Mouse (Mus musculus): ENCODE measurements around the gene Wdr6. TPM values are rescaled to one million over a fixed set of nuclear protein-coding genes. Genes with fewer than 3 reads are reported as not detected.
A peak's percentile ranks its signal among the peaks of the same experiment; 100 is the strongest.

Wdr6 gene
- polyA plus RNA-seq, 1 experiment from 2014 or later: 233 TPM

GRCm38 (mm10) chr9:108570207-108570896, 8.2 kb downstream of the Wdr6 start:
- WGBS: 2% methylated on average over 40 of the region's 40 CpGs
- H3K36me3 ChIP-seq: peaks cover 57% of the 10 kb centered on the region
- H3K27ac ChIP-seq: peak overlapping the region; percentile 86
- H3K4me3 ChIP-seq: peak overlapping the region; percentile 81
- peak; percentile 79 for DNase-seq (ENCODE audit: low spot score)
- peaks cover 79% of the 10 kb centered on the region for H3K4me1 ChIP-seq (replicated peaks)
- H3K9me3 ChIP-seq: no peaks in the 10 kb centered on the region
- H3K27me3 ChIP-seq (ENCODE audit: insufficient read depth, poor library complexity, severe bottlenecking): no peaks in the 10 kb centered on the region

GRCm38 (mm10) chr9:108569381-108570206, 8.9 kb downstream of the Wdr6 start, which contains the start of gene Dalrd3:
Gene Dalrd3 (plus strand): TSS chr9:108569886.
- Histone ChIP-seq H3K27ac (peak within 1 kb of the TSS; percentile 94), H3K27me3 (ENCODE audit: insufficient read depth, poor library complexity, severe bottlenecking) (no peaks in the 10 kb centered on the region), H3K4me1 (replicated peaks) (peaks cover 72% of the 10 kb centered on the region), H3K36me3 (peaks cover 57% of the 10 kb centered on the region), H3K9me3 (no peaks in the 10 kb centered on the region), H3K4me3 (peak within 1 kb of the TSS; percentile 81)
- peak; percentile 94 for DNase-seq (ENCODE audit: low spot score)
- WGBS: 7% methylated on average over 42 of the region's 42 CpGs

GRCm38 (mm10) chr9:108568511-108568921, 10.0 kb downstream of the Wdr6 start:
- Histone ChIP-seq H3K9me3 (no peaks in the 10 kb centered on the region), H3K27me3 (ENCODE audit: insufficient read depth, poor library complexity, severe bottlenecking) (no peaks in the 10 kb centered on the region), H3K36me3 (peaks cover 57% of the 10 kb centered on the region), H3K27ac (peak overlapping the region; percentile 94), H3K4me3 (peak overlapping the region; percentile 74), H3K4me1 (replicated peaks) (peaks cover 61% of the 10 kb centered on the region)
- DNase-seq (ENCODE audit: low spot score): no peak
- WGBS: 78% methylated on average over 17 of the region's 17 CpGs

GRCm38 (mm10) chr9:108567931-108568419, 10.6 kb downstream of the Wdr6 start:
- no peak for DNase-seq (ENCODE audit: low spot score)
- Histone ChIP-seq H3K36me3 (peaks cover 57% of the 10 kb centered on the region), H3K9me3 (no peaks in the 10 kb centered on the region), H3K4me3 (peak overlapping the region; percentile 74), H3K4me1 (replicated peaks) (peaks cover 56% of the 10 kb centered on the region), H3K27ac (peak overlapping the region; percentile 94), H3K27me3 (ENCODE audit: insufficient read depth, poor library complexity, severe bottlenecking) (no peaks in the 10 kb centered on the region)
- 8% methylated on average over 18 of the region's 18 CpGs for WGBS

GRCm38 (mm10) chr9:108566815-108567776, 11.4 kb downstream of the Wdr6 start, which contains the start of gene Ndufaf3:
Gene Ndufaf3 (minus strand): TSS chr9:108567434.
- under 1% methylated on average over 73 of the region's 73 CpGs for WGBS
- H3K27me3 ChIP-seq (ENCODE audit: insufficient read depth, poor library complexity, severe bottlenecking): no peaks in the 10 kb centered on the region
- DNase-seq (ENCODE audit: low spot score): peak; percentile 94
- H3K9me3 ChIP-seq: no peaks in the 10 kb centered on the region
- H3K36me3 ChIP-seq: peaks cover 57% of the 10 kb centered on the region
- H3K4me1 ChIP-seq (replicated peaks): peaks cover 54% of the 10 kb centered on the region
- H3K4me3 ChIP-seq: peak within 1 kb of the TSS; percentile 74
- H3K27ac ChIP-seq: peak within 1 kb of the TSS; percentile 94

- Histone ChIP-seq H3K36me3 (peaks cover 57% of the 10 kb centered on the region), H3K4me1 (replicated peaks) (peaks cover 60% of the 10 kb centered on the region)
Measured at GRCm38 (mm10) chr9:108565881-108566814, 12.4 kb downstream of the Wdr6 start.

GRCm38 (mm10) chr9:108564131-108564530, 14.4 kb downstream of the Wdr6 start:
- Histone ChIP-seq H3K4me3 (0 out of 2 replicates have a peak overlapping the region, but pooled peaks have one; percentile 9), H3K27ac (no peak overlapping the region), H3K9me3 (no peaks in the 10 kb centered on the region), H3K36me3 (peaks cover 55% of the 10 kb centered on the region), H3K27me3 (ENCODE audit: insufficient read depth, poor library complexity, severe bottlenecking) (no peaks in the 10 kb centered on the region), H3K4me1 (replicated peaks) (peaks cover 48% of the 10 kb centered on the region)
- DNase-seq (ENCODE audit: low spot score): no peak
- WGBS: 88% methylated on average over 7 of the region's 7 CpGs

More at GRCm38 (mm10) chr9:108565881-108566814, 12.4 kb downstream of the Wdr6 start:
- DNase-seq (ENCODE audit: low spot score): no peak
- 14% methylated on average over 35 of the region's 35 CpGs for WGBS
- Histone ChIP-seq H3K9me3 (no peaks in the 10 kb centered on the region), H3K4me3 (peak overlapping the region; percentile 74), H3K27me3 (ENCODE audit: insufficient read depth, poor library complexity, severe bottlenecking) (no peaks in the 10 kb centered on the region), H3K27ac (peak overlapping the region; percentile 94)

GRCm38 (mm10) chr9:108563671-108564070, 14.9 kb downstream of the Wdr6 start:
- no peak for DNase-seq (ENCODE audit: low spot score)
- H3K36me3 ChIP-seq: peaks cover 60% of the 10 kb centered on the region
- H3K27me3 ChIP-seq (ENCODE audit: insufficient read depth, poor library complexity, severe bottlenecking): no peaks in the 10 kb centered on the region
- no peak overlapping the region for H3K4me3 ChIP-seq
- WGBS: 95% methylated on average over 8 of the region's 8 CpGs
- peaks cover 44% of the 10 kb centered on the region for H3K4me1 ChIP-seq (replicated peaks)
- no peak overlapping the region for H3K27ac ChIP-seq
- H3K9me3 ChIP-seq: no peaks in the 10 kb centered on the region

- no peaks in the 10 kb centered on the region for H3K27me3 ChIP-seq (ENCODE audit: insufficient read depth, poor library complexity, severe bottlenecking)
- peak within 1 kb of the TSS; percentile 64 for H3K4me3 ChIP-seq
- H3K9me3 ChIP-seq: no peaks in the 10 kb centered on the region
- under 1% methylated on average over 53 of the region's 53 CpGs for WGBS
- H3K4me1 ChIP-seq (replicated peaks): peaks cover 15% of the 10 kb centered on the region
- peaks cover 85% of the 10 kb centered on the region for H3K36me3 ChIP-seq
- H3K27ac ChIP-seq: peak within 1 kb of the TSS; percentile 88
- DNase-seq (ENCODE audit: low spot score): peak; percentile 96
Measured at GRCm38 (mm10) chr9:108560227-108560841, 18.2 kb downstream of the Wdr6 start, which contains the start of gene Impdh2. Gene Impdh2 (plus strand): TSS chr9:108560286.

GRCm38 (mm10) chr9:108559169-108559568, 19.4 kb downstream of the Wdr6 start:
- Histone ChIP-seq H3K27me3 (ENCODE audit: insufficient read depth, poor library complexity, severe bottlenecking) (no peaks in the 10 kb centered on the region), H3K36me3 (peaks cover 85% of the 10 kb centered on the region), H3K9me3 (no peaks in the 10 kb centered on the region), H3K27ac (no peak overlapping the region), H3K4me3 (no peak overlapping the region), H3K4me1 (replicated peaks) (peaks cover 15% of the 10 kb centered on the region)
- WGBS: 91% methylated on average over 4 of the region's 4 CpGs
- DNase-seq (ENCODE audit: low spot score): no peak

- 96% methylated on average over 1 of the region's 1 CpGs for WGBS
- Histone ChIP-seq H3K4me1 (replicated peaks) (no peaks in the 10 kb centered on the region), H3K36me3 (peaks cover 97% of the 10 kb centered on the region)
Measured at GRCm38 (mm10) chr9:108546875-108547274, 31.7 kb downstream of the Wdr6 start.

More at GRCm38 (mm10) chr9:108546875-108547274, 31.7 kb downstream of the Wdr6 start:
- Histone ChIP-seq H3K4me3 (no peak overlapping the region), H3K27me3 (ENCODE audit: insufficient read depth, poor library complexity, severe bottlenecking) (no peaks in the 10 kb centered on the region), H3K27ac (no peak overlapping the region), H3K9me3 (no peaks in the 10 kb centered on the region)
- DNase-seq (ENCODE audit: low spot score): no peak
